Mouse (Mus musculus): ENCODE measurements around the gene Slc6a18.

Gene Slc6a18

GRCm38 (mm10) chr13:73684412-73684811 is 6.6 kb upstream of the Slc6a18 start:
- DNase-seq = no peak

- DNase-seq = no peak
Observed at GRCm38 (mm10) chr13:73683682-73684081, 5.9 kb upstream of the Slc6a18 start.

- DNase-seq = no peak
Observed at GRCm38 (mm10) chr13:73682226-73682625, 4.4 kb upstream of the Slc6a18 start.

GRCm38 (mm10) chr13:73680394-73680793 is 2.6 kb upstream of the Slc6a18 start:
- no peak for DNase-seq

- DNase-seq = no peak
Observed at GRCm38 (mm10) chr13:73679311-73679710, 1.5 kb upstream of the Slc6a18 start.

- no peak for DNase-seq
Observed at GRCm38 (mm10) chr13:73675161-73675560, 2.7 kb downstream of the Slc6a18 start.

- DNase-seq = no peak
Observed at GRCm38 (mm10) chr13:73660163-73660695, 17.6 kb downstream of the Slc6a18 start.

- no peak for DNase-seq
Observed at GRCm38 (mm10) chr13:73658953-73659352, 18.9 kb downstream of the Slc6a18 start.

GRCm38 (mm10) chr13:73654976-73655375 is 22.8 kb downstream of the Slc6a18 start:
- no peak for DNase-seq

- no peak for DNase-seq
Observed at GRCm38 (mm10) chr13:73653266-73653665, 24.6 kb downstream of the Slc6a18 start.

- DNase-seq = peak; percentile 88
Observed at GRCm38 (mm10) chr13:73646397-73647087, 31.3 kb downstream of the Slc6a18 start.

- peak; percentile 44 for DNase-seq
Observed at GRCm38 (mm10) chr13:73641296-73641695, 36.5 kb downstream of the Slc6a18 start.

- no peak for DNase-seq
Observed at GRCm38 (mm10) chr13:73637826-73638225, 40.0 kb downstream of the Slc6a18 start.

GRCm38 (mm10) chr13:73631837-73632236 is 46.0 kb downstream of the Slc6a18 start:
- no peak for DNase-seq

- DNase-seq = no peak
Observed at GRCm38 (mm10) chr13:73628586-73629113, 49.2 kb downstream of the Slc6a18 start.

GRCm38 (mm10) chr13:73626745-73627549 is 50.9 kb downstream of the Slc6a18 start, which contains the start of gene Tert:
Gene Tert, plus strand, starts transcription at chr13:73626911.
- DNase-seq = peak; percentile 78

GRCm38 (mm10) chr13:73626410-73626744 is 51.4 kb downstream of the Slc6a18 start:
- DNase-seq = no peak

- no peak for DNase-seq
Observed at GRCm38 (mm10) chr13:73620637-73621036, 57.2 kb downstream of the Slc6a18 start.

- DNase-seq = no peak
Observed at GRCm38 (mm10) chr13:73618406-73618805, 59.4 kb downstream of the Slc6a18 start.

Measured in thymus, postnatal 25 days (tissue).